Mouse (Mus musculus): Measurements from ENCODE around the gene Rac2.
A peak's percentile ranks its signal among the peaks of the same experiment; 100 is the strongest.

Rac2 gene

GRCm38 (mm10) chr15:78588049-78588448 lies 15.5 kb upstream of the Rac2 start:
- DNase-seq (ENCODE audit: low read depth, low spot score), result no peak

- peak; percentile 82 for DNase-seq (ENCODE audit: low read depth, low spot score)
Observed at GRCm38 (mm10) chr15:78587050-78587994, 14.7 kb upstream of the Rac2 start.

DNA sequence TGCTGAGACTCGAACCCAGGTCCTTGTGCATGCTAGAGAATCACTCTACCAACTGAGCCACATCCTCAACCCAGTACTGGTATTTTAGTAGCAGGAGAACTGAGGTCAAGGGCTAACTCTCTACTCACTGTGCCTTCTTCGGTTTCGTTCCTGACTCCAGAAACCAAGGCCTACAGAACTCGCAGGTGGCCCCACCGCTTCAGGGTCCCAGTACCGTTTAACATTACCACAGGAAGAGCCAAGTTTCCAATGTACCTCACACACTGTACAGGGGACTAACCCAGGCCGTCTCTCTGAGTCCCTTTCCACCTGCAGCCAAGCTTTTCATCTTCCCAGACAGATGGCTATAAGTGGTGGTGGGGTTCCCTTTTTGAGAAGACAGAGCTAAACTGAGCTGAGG lies 12.8 kb upstream of the Rac2 start:
- DNase-seq (ENCODE audit: low read depth, low spot score), result no peak

- DNase-seq (ENCODE audit: low read depth, low spot score), result no peak
Observed at GRCm38 (mm10) chr15:78583352-78583751, 10.8 kb upstream of the Rac2 start.

GRCm38 (mm10) chr15:78576284-78576810 lies 3.8 kb upstream of the Rac2 start:
- DNase-seq (ENCODE audit: low read depth, low spot score), result no peak

GRCm38 (mm10) chr15:78572270-78572600 lies 348 bp downstream of the Rac2 start:
- DNase-seq (ENCODE audit: low read depth, low spot score), result no peak

DNA sequence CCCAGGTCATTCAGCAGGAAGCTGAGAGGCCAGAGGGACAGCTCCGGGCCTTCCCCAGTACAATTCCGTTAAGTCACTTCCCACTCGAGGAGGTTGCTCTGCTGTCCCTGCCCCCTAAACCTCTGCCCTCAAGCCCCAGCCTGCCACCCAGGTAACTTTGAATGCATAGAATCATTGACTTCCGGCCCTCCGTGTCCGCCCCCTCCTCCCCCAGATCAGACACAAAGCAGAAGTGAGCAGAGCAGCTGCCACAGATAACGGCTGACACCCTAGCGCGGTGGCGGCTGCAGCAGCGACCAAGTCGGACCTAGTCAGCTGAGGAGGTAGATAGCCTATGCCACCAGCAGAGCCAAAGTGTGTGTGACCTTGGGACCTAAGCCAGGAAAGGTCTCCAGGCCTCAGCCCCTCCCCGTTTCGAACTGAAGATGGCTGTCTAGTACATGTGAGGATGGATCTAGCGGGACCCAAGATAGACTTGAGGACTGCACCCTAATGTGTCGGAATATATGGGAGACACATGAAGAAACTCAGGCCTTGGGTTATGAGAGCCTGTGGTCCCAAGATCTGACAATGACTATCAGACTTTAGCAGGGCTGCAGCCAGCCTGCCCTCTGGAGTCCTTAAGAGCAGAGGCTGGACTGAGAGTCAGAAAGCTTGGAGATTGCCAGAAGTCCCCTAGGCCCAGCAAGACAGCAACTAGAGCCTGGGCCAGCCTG lies 871 bp downstream of the Rac2 start:
- DNase-seq (ENCODE audit: low read depth, low spot score), result no peak

- DNase-seq (ENCODE audit: low read depth, low spot score), result no peak
Observed at GRCm38 (mm10) chr15:78570170-78570569, 2.4 kb downstream of the Rac2 start.

GRCm38 (mm10) chr15:78567608-78568120 lies 4.9 kb downstream of the Rac2 start:
- no peak for DNase-seq (ENCODE audit: low read depth, low spot score)

DNA sequence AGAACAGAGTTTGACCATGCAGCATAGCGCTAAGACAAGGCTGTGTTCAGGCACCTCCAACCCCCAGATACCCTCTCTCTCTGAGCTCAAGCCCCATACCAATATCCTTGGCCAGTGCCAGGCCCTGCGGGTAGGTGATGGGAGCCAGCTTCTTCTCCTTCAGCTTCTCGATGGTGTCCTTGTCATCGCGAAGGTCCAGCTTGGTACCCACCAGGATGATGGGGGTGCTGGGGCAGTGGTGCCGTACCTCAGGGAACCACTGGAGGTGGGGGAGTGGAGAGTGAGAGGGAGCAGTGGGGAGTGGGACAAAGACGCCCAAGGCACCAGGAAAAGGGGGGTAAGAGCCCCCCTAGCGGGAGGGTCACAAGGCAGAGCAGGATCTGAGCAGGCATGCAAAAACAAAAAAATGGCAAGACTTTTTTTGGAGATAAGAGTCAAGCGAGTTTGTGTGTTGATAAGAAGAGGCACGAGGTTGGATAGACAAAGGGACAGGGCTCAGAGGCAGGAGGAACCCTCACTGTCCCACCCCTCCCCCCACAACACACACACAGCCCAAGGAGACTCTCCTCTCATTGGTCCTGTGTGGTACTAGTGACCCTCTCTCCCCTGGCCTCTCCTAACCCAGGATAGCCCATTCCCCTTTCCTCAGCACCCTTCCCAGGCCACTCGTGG lies 7.7 kb downstream of the Rac2 start:
- no peak for DNase-seq (ENCODE audit: low read depth, low spot score)

DNA sequence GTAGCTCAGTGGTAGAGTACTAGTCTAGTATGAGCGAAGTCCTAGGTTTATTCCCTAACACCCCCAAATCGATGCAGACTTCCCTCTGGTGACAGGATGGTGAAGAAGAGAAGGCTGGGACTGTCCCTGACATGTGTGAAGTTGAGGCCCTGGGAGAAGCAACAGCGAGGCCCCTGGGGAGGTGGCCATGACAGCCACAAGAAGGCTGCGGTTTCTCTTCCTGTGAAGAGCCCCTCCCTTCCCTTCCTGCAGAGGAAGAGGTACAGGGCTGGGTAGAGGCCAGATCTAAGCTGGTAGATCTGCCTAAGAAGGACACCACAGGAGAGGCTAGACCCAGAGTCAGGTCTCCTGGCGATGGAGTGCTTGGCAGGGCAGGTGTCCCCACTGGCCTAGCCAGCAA lies 8.6 kb downstream of the Rac2 start:
- no peak for DNase-seq (ENCODE audit: low read depth, low spot score)

- DNase-seq (ENCODE audit: low read depth, low spot score), result no peak
Observed at GRCm38 (mm10) chr15:78563344-78563743, 9.2 kb downstream of the Rac2 start.

- no peak for DNase-seq (ENCODE audit: low read depth, low spot score)
Observed at GRCm38 (mm10) chr15:78559141-78559979, 13.2 kb downstream of the Rac2 start.

DNA sequence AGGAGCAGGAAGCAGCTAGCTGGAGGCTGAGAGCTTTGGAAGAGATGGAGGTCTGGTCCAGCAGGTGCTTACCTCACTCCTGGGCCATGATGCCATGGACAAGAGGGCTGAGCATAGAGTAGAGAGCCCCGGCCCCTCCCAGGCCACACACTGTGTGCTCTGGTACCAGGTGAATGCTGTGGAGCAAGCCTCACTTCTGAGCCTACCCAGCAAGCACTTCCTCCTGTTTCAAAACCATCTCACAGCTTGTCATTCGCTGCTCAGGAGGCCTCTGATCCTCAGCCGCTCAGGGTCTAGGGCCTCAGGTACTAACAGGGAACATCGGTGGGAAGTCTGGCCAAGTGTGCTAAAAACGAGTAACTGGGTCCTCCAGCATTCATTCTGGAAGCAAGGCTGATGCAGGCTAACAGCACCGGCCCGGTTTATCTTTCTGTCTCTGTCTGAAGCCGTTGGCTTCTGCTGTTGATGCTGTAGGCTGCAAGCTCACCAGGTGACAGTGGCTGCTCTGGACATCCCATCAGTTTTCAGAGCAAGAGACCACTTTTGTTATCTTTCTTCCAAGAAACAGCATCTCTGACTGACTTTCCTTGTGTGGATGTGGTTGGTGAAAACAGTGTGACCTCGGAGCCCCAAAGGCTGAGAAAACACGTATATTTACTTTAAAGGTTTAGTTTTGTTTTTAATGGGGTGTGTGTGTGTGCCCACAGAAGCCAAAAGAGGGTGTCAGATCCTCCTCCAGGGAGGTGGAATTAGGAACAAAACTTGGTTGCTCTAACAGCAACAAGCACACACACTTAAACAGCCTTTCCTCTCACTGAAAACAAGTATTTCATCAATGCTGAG lies 14.7 kb downstream of the Rac2 start:
- no peak for DNase-seq (ENCODE audit: low read depth, low spot score)

- DNase-seq (ENCODE audit: low read depth, low spot score), result no peak
Observed at GRCm38 (mm10) chr15:78554545-78555313, 17.9 kb downstream of the Rac2 start.

DNA sequence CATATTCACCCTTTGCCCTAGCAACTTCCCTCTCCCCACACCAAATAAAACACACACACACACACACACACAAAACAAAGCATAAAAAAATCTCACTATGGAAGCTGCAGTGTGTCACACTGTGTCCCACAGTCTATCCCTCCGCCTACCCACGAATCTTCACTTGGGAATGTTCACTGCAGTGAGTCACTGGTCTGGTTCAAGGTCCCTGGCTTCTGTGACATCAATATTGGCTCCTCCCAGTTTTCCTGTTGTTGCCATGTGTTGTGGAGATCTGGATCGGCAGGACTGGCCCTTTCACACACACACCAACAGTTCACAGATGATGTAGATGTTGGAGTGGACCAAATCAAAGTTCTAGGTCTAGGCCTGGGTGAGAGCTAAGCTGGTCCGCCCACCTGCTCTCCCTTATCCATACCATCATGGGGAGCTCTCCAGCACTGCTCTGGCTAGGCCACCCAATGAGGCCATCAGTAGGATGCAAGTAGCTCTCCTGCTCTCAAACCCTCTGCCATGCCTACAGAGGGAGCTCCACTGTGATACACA lies 23.3 kb downstream of the Rac2 start:
- no peak for DNase-seq (ENCODE audit: low read depth, low spot score)

DNA sequence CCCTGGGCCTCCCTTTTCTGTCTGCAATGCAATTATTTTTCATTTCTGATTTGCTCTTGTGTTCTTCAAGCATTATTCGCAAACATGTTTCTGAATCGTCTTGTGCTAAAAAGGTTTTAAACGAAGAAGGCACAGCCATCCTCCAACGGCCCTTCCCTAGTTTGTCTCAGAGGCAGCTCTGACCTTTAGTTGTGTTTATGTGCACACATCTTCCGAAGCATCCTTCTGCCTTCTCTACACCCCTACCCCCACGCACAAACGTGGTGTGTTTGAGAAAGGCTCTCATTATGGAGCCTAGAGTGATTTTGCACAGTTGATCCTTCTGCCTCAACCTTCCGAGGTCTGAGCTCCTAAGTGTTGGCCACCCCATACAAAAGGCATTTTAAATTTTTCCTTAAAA lies 23.9 kb downstream of the Rac2 start:
- DNase-seq (ENCODE audit: low read depth, low spot score), result no peak

GRCm38 (mm10) chr15:78548336-78548665 lies 24.3 kb downstream of the Rac2 start:
- DNase-seq (ENCODE audit: low read depth, low spot score), result peak; percentile 16

Measured in mesoderm, embryonic 11.5 days (tissue).